Mouse (Mus musculus): ENCODE results near the gene Smad3. TPM values are rescaled to one million over a fixed set of nuclear protein-coding genes. Genes with fewer than 3 reads are reported as not detected.

Smad3 gene
- polyA plus RNA-seq, 1 experiment, result 21.6 TPM

DNA sequence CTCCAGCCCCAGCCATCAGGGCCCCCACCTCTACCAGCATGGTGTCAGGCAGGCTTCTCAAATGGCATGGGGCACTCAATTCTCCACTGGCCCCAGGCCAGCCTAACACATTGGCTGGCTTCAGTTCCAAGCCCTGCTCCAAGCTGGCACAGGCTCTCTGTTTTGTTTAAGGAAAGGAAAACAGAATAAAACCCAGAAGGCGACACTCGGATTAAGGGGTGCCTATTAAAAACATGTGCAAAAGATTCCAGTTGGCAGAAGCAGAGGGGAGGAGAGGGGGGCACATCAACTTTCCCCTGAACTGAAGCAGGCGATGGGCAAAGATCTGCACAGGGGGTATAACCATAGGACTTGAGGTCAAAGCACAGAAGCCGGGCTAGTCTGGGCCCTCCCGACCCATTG is 98.8 kb downstream of the Smad3 start:
- no peak overlapping the region for H3K4me3 ChIP-seq (ENCODE audit: low read depth, low read length)
- peaks cover 35% of the 10 kb centered on the region for H3K4me1 ChIP-seq (ENCODE audit: control insufficient read depth, insufficient read depth, insufficient read length, low read length)
- 77% methylated on average over 5 of the region's 5 CpGs for WGBS
- H3K27me3 ChIP-seq (ENCODE audit: control insufficient read depth, insufficient read depth, low read length), result no peaks in the 10 kb centered on the region
- no peak for TF ChIP-seq POLR2A (IDR thresholded peaks at IDR 0.05; ENCODE audit: low read depth, low read length)
- TF ChIP-seq CTCF (IDR thresholded peaks at IDR 0.05; ENCODE audit: extremely low read depth, insufficient read length, insufficient replicate concordance, low read depth, low read length), result no peak
- H3K27ac ChIP-seq (ENCODE audit: insufficient read depth, low read depth, low read length), result no peak overlapping the region
- peaks cover 25% of the 10 kb centered on the region for H3K36me3 ChIP-seq (ENCODE audit: control insufficient read depth, insufficient read depth, low read length)

- Histone ChIP-seq H3K27me3 (ENCODE audit: control insufficient read depth, insufficient read depth, low read length) (no peaks in the 10 kb centered on the region), H3K36me3 (ENCODE audit: control insufficient read depth, insufficient read depth, low read length) (peaks cover 27% of the 10 kb centered on the region), H3K4me1 (ENCODE audit: control insufficient read depth, insufficient read depth, insufficient read length, low read length) (peaks cover 33% of the 10 kb centered on the region), H3K27ac (ENCODE audit: insufficient read depth, low read depth, low read length) (no peak overlapping the region), H3K4me3 (ENCODE audit: low read depth, low read length) (no peak overlapping the region)
- TF ChIP-seq POLR2A (IDR thresholded peaks at IDR 0.05; ENCODE audit: low read depth, low read length), result no peak
- TF ChIP-seq CTCF (IDR thresholded peaks at IDR 0.05; ENCODE audit: extremely low read depth, insufficient read length, insufficient replicate concordance, low read depth, low read length), result no peak
- 89% methylated on average over 9 of the region's 9 CpGs for WGBS
These were observed 99.4 kb downstream of the Smad3 start for GRCm38 (mm10) chr9:63658436-63658835.

DNA sequence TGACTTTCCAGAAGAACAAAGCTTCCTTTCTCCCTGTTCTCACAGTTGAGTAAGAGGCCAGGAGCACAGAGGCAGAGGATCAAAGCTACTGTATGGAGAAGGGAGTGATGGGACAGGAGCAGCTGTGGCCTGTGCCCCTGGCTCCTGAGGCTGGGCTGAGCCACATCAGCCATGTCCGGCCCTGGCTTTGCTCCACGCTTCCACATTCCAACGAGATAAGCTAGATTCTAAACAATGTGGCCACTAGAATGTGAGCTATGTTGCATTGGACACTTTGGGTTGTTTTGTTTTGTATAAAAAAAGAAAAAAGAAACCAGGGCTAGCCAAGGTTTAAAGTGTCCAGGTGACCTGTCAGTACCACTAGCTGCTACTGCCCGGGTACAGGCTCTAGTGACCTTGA is 100.6 kb downstream of the Smad3 start:
- Histone ChIP-seq H3K27ac (ENCODE audit: insufficient read depth, low read depth, low read length) (no peak overlapping the region), H3K4me1 (ENCODE audit: control insufficient read depth, insufficient read depth, insufficient read length, low read length) (peaks cover 26% of the 10 kb centered on the region), H3K4me3 (ENCODE audit: low read depth, low read length) (no peak overlapping the region), H3K36me3 (ENCODE audit: control insufficient read depth, insufficient read depth, low read length) (peaks cover 29% of the 10 kb centered on the region), H3K27me3 (ENCODE audit: control insufficient read depth, insufficient read depth, low read length) (no peaks in the 10 kb centered on the region)
- 57% methylated on average over 4 of the region's 4 CpGs for WGBS
- TF ChIP-seq POLR2A (IDR thresholded peaks at IDR 0.05; ENCODE audit: low read depth, low read length) (no peak), CTCF (IDR thresholded peaks at IDR 0.05; ENCODE audit: extremely low read depth, insufficient read length, insufficient replicate concordance, low read depth, low read length) (no peak)

- peaks cover 10% of the 10 kb centered on the region for H3K4me1 ChIP-seq (ENCODE audit: control insufficient read depth, insufficient read depth, insufficient read length, low read length)
- 88% methylated on average over 1 of the region's 1 CpGs for WGBS
- peaks cover 39% of the 10 kb centered on the region for H3K36me3 ChIP-seq (ENCODE audit: control insufficient read depth, insufficient read depth, low read length)
- H3K4me3 ChIP-seq (ENCODE audit: low read depth, low read length), result no peak overlapping the region
- H3K27ac ChIP-seq (ENCODE audit: insufficient read depth, low read depth, low read length), result no peak overlapping the region
- TF ChIP-seq POLR2A (IDR thresholded peaks at IDR 0.05; ENCODE audit: low read depth, low read length) (no peak), CTCF (IDR thresholded peaks at IDR 0.05; ENCODE audit: extremely low read depth, insufficient read length, insufficient replicate concordance, low read depth, low read length) (no peak)
- no peaks in the 10 kb centered on the region for H3K27me3 ChIP-seq (ENCODE audit: control insufficient read depth, insufficient read depth, low read length)
These were observed 102.7 kb downstream of the Smad3 start for GRCm38 (mm10) chr9:63655092-63655491.

GRCm38 (mm10) chr9:63654575-63654974 is 103.2 kb downstream of the Smad3 start:
- H3K4me3 ChIP-seq (ENCODE audit: low read depth, low read length), result no peak overlapping the region
- WGBS, result 91% methylated on average over 8 of the region's 8 CpGs
- H3K36me3 ChIP-seq (ENCODE audit: control insufficient read depth, insufficient read depth, low read length), result peaks cover 44% of the 10 kb centered on the region
- peaks cover 6% of the 10 kb centered on the region; the same call in 1 of the 2 replicates for H3K4me1 ChIP-seq (ENCODE audit: control insufficient read depth, insufficient read depth, insufficient read length, low read length)
- H3K27me3 ChIP-seq (ENCODE audit: control insufficient read depth, insufficient read depth, low read length), result no peaks in the 10 kb centered on the region
- no peak overlapping the region for H3K27ac ChIP-seq (ENCODE audit: insufficient read depth, low read depth, low read length)
- TF ChIP-seq CTCF (IDR thresholded peaks at IDR 0.05; ENCODE audit: extremely low read depth, insufficient read length, insufficient replicate concordance, low read depth, low read length) (no peak), POLR2A (IDR thresholded peaks at IDR 0.05; ENCODE audit: low read depth, low read length) (no peak)

DNA sequence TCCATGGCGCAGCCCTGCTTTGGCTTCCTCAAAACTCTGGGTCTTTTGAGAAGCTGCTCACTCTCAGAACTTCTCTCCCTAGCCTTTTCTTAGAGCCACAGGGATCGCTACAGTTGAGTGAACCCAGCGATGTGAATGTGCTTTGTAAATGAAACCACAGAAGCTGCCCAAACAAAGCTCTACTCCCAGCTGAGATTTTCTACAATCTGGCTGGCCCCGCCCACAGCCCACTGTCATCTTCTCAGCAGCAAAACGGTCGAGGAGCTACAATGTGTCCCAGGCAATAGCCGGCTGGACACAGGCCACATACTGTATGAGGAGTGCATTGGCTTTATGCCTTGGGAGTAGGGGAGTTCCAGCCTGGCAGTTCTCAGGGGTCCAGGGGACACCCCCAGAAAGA is 104.1 kb downstream of the Smad3 start:
- 64% methylated on average over 7 of the region's 7 CpGs for WGBS
- Histone ChIP-seq H3K27ac (ENCODE audit: insufficient read depth, low read depth, low read length) (no peak overlapping the region), H3K36me3 (ENCODE audit: control insufficient read depth, insufficient read depth, low read length) (peaks cover 53% of the 10 kb centered on the region), H3K4me3 (ENCODE audit: low read depth, low read length) (no peak overlapping the region), H3K27me3 (ENCODE audit: control insufficient read depth, insufficient read depth, low read length) (no peaks in the 10 kb centered on the region), H3K4me1 (ENCODE audit: control insufficient read depth, insufficient read depth, insufficient read length, low read length) (peaks cover 2% of the 10 kb centered on the region; the same call in 1 of the 2 replicates)
- TF ChIP-seq POLR2A (IDR thresholded peaks at IDR 0.05; ENCODE audit: low read depth, low read length), result no peak
- TF ChIP-seq CTCF (IDR thresholded peaks at IDR 0.05; ENCODE audit: extremely low read depth, insufficient read length, insufficient replicate concordance, low read depth, low read length), result no peak

GRCm38 (mm10) chr9:63651594-63651993 is 106.2 kb downstream of the Smad3 start:
- H3K36me3 ChIP-seq (ENCODE audit: control insufficient read depth, insufficient read depth, low read length), result peaks cover 64% of the 10 kb centered on the region

More at GRCm38 (mm10) chr9:63651594-63651993, 106.2 kb downstream of the Smad3 start:
- H3K27ac ChIP-seq (ENCODE audit: insufficient read depth, low read depth, low read length), result no peak overlapping the region
- H3K4me1 ChIP-seq (ENCODE audit: control insufficient read depth, insufficient read depth, insufficient read length, low read length), result no peaks in the 10 kb centered on the region
- WGBS, result 75% methylated on average over 11 of the region's 11 CpGs
- H3K27me3 ChIP-seq (ENCODE audit: control insufficient read depth, insufficient read depth, low read length), result no peaks in the 10 kb centered on the region
- no peak overlapping the region for H3K4me3 ChIP-seq (ENCODE audit: low read depth, low read length)
- TF ChIP-seq POLR2A (IDR thresholded peaks at IDR 0.05; ENCODE audit: low read depth, low read length), result no peak
- TF ChIP-seq CTCF (IDR thresholded peaks at IDR 0.05; ENCODE audit: extremely low read depth, insufficient read length, insufficient replicate concordance, low read depth, low read length), result no peak

Measured in small intestine, adult 2 months (tissue).